8 mouse cellular contexts compared by ENCODE assay signal in the genomic region with DNA sequence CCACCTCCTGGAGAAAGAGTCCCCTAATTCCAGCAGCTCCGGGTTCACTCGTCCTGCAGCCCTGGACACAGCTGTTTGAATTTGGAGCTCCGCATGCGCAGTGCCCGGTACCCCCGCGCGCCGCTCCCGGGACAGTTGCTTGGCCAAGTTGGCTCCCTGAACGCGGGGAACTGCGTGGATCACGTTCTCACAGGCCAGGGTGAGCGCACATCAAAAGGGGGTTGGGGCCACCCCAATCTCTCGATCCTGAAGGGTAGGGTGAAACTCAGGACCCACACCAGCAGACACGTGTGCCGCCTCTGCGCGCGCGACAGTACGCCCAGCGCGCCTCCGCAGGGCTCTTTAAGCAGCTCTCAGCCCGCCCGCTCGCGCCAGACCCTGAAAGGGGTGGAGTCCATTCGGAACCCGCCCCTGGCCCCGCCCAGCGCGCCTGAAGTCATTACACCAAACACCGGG. TPM values are rescaled to one million over a fixed set of nuclear protein-coding genes. Genes with fewer than 3 reads are reported as not detected.
DNase-seq lines count a peak whose midpoint lies in the region; ATAC-seq lines count a peak whose summit lies in the region.

A gene (minus strand): TSS at position 344 of the 456 bp plus-strand sequence.

- H3K9me3 ChIP-seq in hindbrain, embryonic 12.5 days (replicated peaks), result no peaks in the 10 kb centered on the region

- peak; percentile 93 for ATAC-seq in hindbrain, embryonic 12.5 days (ENCODE audit: low FRiP score)

- H3K4me2 ChIP-seq in hindbrain, embryonic 12.5 days (replicated peaks), result peak within 1 kb of the TSS; percentile 92

- H3K27me3 ChIP-seq in hindbrain, embryonic 12.5 days, result 0 out of 2 replicates have a peak, but pooled peaks cover 5% of the 10 kb centered on the region

- peak; percentile 83 for DNase-seq in Muller cell, postnatal 12 days (ENCODE audit: inconsistent ontology term)
- peak; percentile 50 to 66 for DNase-seq in cerebellum, postnatal 14 days
- DNase-seq in frontal cortex, postnatal 14 days (ENCODE audit: low spot score in 2 of 2), result peak; percentile 30 to 60
- peak; percentile 74 to 81 for DNase-seq in layer of hippocampus, postnatal 10 days (ENCODE audit: low spot score in 2 of 2)
- DNase-seq in lung, postnatal 10 days, result peak; percentile 95
- DNase-seq in ovary, postnatal 14 days (ENCODE audit: low spot score), result peak; percentile 87
- peak; percentile 92 for DNase-seq in thymus, postnatal 14 days

- H3K4me3 ChIP-seq in hindbrain, embryonic 12.5 days, result peak within 1 kb of the TSS; percentile 64

- H3K27ac ChIP-seq in hindbrain, embryonic 12.5 days, result no peak within 1 kb of the TSS

- WGBS in hindbrain, embryonic 12.5 days, result under 1% methylated on average over 36 of the region's 36 CpGs

- no peaks in the 10 kb centered on the region for H3K36me3 ChIP-seq in hindbrain, embryonic 12.5 days

- H3K4me1 ChIP-seq in hindbrain, embryonic 12.5 days, result peaks cover 45% of the 10 kb centered on the region

- peak within 1 kb of the TSS; percentile 56 for H3K9ac ChIP-seq in hindbrain, embryonic 12.5 days

RNA-seq across cellular contexts. Expression of the gene that starts here (rescaled TPM):
- 5.8 and 6.9 TPM in 2 replicates for polyA plus RNA-seq in hindbrain, embryonic 12.5 days (2016; fragmentation: Nextera tagmentation; extraction: Ambion mirVana)
- total RNA-seq in layer of hippocampus, postnatal 10 days (2021), result under 1 TPM; 0.21 to 0.33 TPM

Comparison
In these comparisons a context has a peak if more than half of its experiments do, and no peak if none do; other contexts are left out.
1. Peak in DNase-seq in layer of hippocampus, postnatal 10 days; RNA of the gene not detected or under 1 TPM.
2. DNase-seq: peak in every context shown above with its lines; median percentile 95 in lung, postnatal 10 days; 92 in thymus, postnatal 14 days; 87 in ovary, postnatal 14 days; 83 in Muller cell, postnatal 12 days; 78 in layer of hippocampus, postnatal 10 days; 58 in cerebellum, postnatal 14 days; 45 in frontal cortex, postnatal 14 days.